Mouse (Mus musculus): ENCODE data around the gene Phtf2.

Phtf2 gene

DNA sequence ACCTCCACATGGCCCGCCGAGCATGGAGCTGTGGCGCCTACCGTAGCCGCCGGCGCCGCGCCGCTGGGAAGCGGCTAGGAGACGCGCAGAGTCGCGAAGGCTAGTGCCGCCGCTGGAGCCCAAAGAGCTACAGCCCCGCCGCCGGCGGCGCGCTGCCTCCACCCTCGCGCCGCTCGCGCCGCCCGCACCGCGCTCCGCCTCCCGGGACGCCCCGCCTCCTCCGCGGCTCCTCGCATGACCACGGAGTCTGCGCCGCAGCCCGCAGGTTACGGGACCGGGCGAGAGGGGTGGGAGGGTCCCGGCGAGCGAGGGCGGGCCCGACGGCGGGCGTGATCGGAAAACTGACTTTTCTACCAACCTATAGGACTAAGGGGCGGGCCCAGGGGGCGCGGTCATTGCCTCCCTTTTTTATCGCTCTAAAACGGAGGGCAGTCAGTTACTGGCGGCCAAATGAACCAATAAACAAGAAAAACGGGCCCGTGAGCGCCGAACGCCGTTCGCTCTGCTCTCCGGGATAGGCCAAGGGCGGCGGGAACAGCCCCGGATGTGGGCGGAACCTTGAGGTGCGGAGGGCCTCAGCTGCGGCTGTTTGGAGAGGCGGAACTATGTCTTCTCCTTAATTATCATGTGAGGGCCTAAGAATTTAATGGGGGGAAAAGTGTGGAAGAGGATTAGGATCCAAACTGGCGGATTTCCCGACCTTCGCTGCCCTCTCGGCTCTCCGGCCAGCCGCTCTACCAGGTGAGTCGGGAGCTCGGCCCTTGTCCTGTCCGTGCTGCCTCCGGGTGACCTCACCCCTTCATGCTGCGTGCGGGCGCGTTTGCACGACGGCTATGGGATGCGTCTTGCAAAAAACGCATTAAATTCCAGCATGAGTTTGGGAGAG is at the start of gene Phtf2, which contains the start of gene Tmem60:
Gene Phtf2, minus strand, starts transcription at position 210 of the 886 bp plus-strand sequence.
Gene Tmem60, plus strand, starts transcription at position 277 of the 886 bp plus-strand sequence.
- peak; percentile 96 to 99 for DNase-seq (ENCODE audit: low spot score in 2 of 2)

DNA sequence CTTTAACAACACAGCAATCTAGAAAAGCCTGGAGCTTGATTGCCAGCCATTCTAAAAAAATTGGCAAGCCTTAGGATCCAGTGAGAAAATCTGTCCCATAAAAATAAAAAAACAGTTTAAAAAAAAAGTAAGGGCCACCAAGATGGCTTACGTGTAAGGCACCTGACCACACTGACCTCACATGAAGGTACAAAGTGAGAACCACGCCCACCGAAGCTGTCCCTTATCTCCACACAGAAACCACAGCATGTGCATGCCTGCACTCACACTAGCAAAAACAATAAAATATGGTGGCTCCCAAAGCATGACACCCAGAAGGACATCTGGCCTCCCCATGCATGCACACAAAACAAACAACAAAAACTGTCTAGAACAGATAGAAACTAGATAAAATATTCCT is 49.4 kb upstream of the Phtf2 start:
- DNase-seq (ENCODE audit: low spot score in 2 of 2) = no peak

DNA sequence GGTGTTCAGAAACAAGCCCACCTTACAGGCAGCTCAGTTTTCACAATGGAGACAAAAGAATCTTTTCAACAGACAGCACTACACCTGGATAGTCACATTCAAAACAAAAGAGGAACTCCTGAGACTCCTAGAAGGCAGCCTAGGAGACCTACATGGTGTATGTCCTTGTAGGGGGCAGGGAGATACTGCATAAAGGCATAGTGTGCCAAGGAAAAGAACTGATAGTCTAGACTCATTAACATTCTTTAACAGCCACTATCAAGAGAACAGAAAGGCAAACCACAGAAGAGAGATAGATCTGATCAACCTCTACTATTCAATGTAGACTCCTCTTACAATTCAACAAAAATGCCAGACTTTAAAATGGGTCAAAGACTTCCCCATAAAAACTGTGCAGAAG is 48.5 kb upstream of the Phtf2 start:
- DNase-seq (ENCODE audit: low spot score in 2 of 2) = no peak

DNA sequence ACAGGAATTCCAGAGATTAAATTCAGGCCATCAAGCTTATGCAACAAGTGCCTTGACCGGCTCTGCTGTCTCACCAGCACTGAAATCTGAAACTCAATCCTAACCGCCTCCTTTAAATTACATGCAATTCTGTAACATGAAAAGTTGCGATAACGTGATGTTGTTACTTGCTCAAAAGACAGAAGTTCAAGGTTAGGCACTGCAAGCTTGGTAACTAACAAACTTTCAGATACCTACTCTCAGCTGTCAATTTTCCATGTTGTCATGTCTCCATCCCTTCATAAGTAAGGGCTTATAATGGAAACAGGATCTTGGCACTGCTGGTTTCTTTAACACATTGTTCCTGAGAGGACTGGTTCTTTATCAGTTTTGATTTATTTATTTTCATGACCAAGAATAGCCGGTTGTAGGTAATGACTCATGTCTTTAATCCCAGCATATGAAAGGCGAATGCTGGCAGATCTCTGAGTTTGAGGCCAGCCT is 47.8 kb upstream of the Phtf2 start:
- peak in 1 of 2 experiments; percentile 27 for DNase-seq (ENCODE audit: low spot score in 2 of 2)

DNA sequence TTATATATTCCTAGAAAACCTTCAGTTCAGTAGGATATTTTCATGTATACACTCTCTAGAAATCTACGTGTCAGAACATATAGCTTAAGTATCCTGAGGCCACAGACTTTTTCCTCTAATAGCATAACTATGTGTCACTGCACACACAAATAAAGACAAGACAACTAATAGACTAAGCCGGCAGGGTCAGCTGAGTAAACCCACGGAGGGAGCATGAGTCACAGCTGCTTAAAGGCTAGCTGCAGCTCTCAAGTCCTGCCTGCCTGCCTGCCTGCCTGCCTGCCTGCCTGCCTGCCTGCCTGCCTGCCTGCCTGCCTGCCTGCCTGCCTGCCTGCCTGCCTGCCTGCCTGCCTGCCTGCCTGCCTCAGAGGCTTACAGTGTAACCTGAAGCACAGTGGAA is 43.5 kb upstream of the Phtf2 start:
- no peak for DNase-seq (ENCODE audit: low spot score in 2 of 2)

DNA sequence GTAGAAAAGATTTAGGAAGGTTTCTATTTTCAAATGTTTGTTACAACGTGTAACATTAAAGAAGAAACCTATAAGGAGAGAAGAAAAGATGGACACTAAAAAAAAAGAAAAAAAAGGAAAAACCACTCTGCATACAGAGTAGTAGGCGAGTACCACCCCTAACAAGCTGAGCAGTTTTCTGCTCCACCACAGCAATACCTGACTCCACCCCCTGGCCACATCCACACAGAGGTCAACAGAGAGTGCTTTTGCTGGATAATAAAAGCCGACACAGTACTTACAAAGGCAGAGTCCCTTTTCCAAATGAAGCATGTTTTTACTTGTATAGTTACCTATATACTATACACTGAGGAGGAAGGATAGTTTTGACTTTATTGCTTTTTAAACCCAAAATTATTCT is 42.7 kb upstream of the Phtf2 start:
- no peak for DNase-seq (ENCODE audit: low spot score in 2 of 2)

DNA sequence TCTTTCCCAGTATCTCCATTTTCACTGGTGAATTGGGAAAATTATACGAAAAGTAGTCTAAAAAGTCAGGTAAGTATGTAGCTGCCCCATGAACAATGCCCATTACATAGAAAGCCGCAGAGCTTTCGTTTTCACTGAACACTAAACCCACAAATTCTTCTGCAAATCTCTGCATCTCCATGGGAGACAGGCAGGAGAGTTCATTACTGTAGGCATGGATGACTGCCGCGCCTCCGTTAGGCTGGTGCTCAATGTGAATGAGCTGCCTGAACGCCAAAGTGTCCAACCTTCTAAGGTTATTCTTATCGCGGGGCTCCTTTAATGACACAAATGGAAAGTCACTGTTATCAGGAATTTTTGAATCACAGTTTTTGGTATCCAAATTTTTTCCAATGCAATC is 37.6 kb upstream of the Phtf2 start:
- no peak for DNase-seq (ENCODE audit: low spot score in 2 of 2)

DNA sequence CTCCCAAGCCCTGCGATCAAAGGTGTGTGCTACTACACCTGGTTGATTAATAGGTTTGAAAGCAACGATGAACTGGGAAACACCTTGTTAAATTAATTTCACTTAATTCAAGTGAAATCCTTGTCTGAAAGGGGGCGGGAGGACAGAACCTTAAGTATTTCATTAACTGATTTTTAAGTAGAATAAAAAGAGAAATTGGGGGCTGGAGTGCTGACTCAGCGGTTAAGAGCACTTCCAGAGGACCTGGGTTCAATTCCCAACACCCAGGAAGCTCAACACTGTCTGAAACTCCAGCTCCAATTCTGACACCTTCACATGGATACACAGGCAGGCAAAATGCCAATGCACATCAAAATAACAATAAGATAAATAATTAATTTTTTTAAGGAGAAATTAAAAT is 37.0 kb upstream of the Phtf2 start:
- no peak for DNase-seq (ENCODE audit: low spot score in 2 of 2)

DNA sequence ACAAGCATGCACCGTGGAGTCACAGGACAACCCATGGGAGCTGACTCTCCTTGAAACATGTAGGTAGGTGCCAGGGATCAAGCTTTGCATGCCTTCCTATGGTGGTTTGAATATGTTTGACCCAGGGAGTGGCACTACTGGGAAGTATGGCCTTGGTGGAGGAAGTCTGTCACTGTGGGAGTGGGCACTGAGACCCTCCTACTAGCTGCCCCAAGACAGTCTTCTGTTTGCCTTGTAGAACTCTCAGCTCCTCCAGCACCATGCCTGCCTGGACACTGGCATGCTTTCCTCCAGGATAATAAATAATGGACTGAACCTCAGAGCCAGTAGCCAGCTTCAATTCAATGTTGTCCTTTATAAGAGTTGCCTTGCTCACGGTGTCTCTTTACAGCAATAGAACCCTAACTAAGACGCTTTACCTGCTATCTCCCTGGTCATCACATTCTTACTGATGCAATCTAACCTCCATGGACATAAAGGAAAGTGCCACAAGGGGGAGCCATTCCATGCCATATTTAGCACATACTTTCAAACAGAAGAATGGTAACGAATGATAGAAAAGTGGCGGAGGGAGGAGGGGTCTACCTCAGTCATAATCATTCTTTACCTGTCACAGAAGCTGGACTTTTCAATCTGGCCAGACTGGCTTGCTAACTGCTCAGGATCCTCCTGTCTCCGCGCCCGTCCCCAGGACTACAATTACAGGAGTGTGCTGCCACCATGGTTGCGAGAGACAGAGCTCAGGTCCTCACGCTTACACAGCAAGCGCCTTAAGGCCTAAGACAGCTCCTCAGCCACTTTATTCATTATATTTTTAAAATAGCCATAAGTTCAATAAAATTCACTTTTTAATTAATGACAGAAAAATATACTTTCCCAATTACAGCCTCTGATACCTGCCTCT is 31.7 kb upstream of the Phtf2 start:
- peak; percentile 31 to 34 for DNase-seq (ENCODE audit: low spot score in 2 of 2)

DNA sequence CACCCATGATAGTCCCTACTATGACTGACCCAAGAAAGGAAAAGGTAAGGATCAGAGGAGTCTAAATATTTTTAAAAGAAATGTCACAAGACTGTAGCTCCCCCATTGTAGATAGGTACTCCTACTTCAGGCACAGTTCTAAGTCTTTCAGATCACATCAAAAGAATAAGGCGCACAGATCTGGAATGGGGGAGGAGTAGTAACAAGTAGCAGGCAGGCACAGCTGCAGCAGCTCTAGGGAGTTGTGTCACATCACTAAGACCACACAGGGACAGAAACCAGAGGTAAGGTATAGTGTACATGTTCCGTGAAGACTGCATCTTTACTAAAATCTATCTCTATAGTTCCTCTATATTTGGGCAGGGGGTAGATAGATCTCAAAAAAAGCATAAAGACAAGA is 29.8 kb upstream of the Phtf2 start:
- DNase-seq (ENCODE audit: low spot score in 2 of 2) = no peak

DNA sequence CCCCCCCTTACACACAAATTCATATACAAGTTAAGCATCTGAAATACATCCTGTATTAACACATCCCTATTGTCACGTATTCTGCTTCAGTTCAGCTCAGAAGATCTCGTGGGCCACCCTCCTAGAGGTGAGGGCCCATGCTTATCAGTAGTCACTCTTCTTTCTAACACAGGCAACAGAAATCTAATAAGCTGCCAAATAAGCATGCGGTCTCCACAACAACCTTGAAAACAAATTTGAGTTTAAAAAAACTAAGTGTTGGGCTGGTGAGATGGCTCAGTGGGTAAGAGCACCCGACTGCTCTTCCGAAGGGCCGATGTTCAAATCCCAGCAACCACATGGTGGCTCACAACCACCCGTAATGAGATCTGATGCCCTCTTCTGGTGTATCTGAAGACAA is 24.3 kb upstream of the Phtf2 start:
- no peak for DNase-seq (ENCODE audit: low spot score in 2 of 2)

DNA sequence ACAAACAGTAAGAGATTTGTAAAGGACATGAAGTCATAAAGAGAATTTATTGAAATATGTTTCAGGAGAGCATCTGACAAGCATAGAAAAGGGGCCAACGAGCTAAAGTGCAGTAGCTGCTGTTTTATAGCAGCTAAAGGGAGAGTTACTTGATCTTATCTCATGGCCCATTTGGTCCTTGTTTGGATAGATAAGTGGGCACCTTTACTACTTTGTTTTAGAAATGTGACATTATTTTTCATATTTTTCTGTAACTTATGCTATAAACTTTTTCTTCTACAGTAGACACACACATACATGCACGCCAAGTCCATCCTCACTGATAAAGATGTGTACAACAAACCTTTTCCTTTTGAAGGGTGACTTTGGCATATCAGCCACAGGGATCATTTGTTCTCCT is 23.5 kb upstream of the Phtf2 start:
- no peak for DNase-seq (ENCODE audit: low spot score in 2 of 2)

DNA sequence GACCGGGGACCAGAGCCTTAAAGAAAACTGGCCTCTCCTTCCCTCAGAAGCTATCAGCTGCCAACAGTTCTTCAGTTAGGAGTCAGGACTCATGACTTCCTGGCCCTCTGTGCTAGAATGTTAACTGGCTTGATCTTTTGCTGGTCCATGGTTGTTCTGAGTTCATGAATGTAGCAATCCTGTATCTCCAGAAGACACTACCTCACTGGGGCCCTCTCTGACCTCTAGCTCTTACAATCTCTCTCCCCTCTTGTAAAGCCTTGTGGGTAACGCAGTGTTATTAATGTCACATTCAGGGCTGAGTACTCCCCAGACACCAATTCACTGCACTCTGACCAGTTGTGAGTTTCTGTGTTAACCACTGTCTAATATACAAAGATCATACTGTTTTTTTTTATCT is 22.7 kb upstream of the Phtf2 start:
- DNase-seq (ENCODE audit: low spot score in 2 of 2) = no peak

DNA sequence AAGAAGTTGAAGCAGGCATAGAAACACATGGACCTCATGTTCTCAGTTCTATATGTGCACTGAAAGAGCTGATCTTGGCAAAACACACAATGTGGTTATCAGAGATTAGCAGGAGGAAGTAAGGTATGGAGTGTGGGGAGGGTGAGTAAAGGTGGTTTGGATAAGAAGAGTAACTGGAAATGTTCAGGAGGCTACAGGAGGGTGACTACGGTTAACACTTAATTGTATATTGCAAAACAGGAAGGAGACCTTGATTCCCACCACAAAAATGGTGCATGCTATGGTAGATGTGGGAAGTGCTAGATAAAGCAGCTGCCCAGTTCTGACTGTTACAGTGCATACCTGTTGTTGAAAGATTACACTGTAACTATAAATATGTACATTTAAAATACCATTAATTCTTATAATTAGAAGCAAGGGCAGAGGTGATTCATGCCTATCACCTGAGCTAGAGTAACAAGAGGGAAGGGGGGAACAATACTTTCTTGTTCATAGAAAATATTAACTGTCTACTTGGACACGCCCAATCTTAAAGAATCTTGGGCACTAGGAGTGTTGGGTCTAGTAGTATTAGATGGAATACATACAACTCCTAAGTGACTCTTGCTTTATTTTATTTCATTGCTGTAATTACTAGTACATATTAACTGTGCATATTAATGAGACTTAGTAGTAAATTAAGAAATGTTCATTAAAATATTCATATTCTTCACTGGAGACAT is 15.7 kb upstream of the Phtf2 start:
- no peak for DNase-seq (ENCODE audit: low spot score in 2 of 2)

DNA sequence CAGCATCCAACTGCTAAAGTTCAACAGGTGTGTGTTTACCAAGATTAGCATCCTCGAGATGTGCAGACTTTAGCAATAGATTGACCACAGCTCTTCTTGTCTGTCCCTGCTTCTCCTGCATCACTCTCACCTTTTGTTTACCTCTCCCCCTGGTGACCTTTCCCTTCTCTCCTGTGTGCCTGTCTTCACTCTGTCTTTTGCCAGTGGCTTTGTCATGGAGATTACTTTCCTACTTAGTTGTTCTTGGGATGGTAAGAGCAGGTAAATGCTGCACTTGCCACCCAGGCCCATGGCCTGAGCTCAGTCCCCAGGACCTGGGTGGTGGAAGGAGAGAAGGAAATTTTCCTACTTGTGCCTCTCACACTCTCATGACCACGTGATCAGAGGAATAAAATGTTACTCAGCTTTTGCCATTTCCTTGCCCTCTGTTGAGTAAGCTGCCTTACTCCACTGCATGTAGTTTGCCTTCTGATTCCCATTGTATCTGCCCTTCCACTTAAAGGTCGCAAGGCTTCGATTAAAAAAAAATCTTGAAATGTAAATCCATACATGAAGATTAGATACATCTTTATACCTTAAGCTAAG is 2.2 kb upstream of the Phtf2 start:
- DNase-seq (ENCODE audit: low spot score in 2 of 2) = no peak

DNA sequence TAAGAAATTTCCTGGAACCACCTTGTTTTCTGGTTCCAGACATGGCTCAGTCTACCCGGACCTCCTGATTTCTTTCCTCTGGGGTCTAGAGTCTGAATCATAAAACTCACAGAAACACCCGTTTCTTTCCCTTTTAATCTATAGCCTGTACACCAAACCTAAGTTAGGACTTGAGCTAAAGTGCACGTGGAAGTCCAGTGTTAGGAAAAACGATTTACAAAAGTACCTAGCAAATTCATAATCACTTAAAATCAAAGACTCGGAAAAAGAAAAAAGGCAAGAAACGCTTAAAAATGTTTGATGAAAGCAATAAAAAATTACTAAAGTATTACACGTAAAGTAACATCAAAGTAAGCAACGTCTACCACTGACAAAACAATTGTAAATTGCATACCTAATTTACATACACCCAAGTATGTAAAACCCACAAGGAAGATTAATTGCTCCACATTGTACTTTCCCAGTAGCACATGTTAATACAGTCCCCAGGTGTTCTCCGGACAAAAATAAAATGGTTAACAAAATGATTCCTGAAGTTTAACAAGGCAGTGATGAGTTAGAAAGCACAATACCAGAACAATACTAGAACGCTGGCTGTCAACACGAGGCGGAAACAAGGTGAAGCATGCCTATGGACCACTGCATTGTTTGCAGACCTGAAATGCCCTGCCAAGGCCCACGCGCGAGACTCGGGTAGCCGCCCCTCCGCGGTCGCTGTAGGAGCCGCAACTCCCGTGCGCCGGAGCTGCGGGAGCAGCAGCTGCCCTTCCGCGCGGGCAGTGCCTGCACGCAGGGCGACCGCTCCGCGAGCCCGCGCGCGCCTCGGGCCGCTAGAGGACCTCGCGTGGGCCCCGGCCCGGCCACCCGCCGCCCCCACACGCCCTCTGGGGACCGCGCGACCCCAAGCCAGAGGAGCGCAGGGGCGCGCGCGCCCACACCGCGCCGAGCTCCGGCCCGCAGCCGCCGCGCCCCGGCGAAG is 838 bp downstream of the Phtf2 start:
- DNase-seq (ENCODE audit: low spot score in 2 of 2) = peak; percentile 28 to 56

DNA sequence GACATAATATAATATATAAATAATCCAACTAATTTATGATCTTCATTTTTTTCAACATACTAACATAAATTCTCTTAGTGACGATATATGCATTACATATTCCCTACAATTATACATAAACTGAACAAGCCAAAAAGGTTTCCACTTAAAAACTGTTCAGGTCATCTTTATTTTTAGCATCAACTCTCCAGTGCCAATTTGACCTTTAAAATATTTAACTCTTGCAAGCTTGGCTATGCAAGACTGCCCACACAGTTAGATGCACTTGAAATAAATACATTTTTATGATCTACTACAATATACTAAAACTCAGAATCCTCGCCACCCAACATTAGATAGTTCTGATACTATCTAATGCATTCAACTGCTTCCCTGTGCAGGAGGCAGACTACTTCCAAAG is 1.5 kb downstream of the Phtf2 start:
- DNase-seq (ENCODE audit: low spot score in 2 of 2) = no peak

DNA sequence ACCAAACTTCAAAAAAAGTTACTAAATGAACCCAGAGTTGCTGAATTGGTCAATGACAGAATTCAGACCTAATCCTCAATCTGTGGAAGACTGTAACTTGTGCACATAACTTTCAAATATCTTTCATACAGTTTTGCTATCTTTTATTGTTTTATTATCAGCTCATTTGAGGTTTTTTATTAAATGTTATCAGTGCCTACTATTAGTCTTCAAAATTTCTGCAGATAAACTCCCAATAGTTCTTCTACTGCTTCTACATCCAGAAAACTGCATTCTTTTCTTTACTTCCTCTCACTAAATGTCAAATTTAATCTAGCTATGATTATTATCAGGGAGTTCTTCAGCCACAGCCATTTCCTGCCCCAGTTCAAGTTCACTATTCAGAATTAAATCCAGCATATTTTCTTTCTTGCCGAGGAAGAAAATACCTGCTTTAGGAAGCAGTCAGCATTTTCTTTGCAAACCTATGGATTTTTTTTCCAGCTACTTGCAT is 4.9 kb downstream of the Phtf2 start:
- DNase-seq (ENCODE audit: low spot score in 2 of 2) = no peak

DNA sequence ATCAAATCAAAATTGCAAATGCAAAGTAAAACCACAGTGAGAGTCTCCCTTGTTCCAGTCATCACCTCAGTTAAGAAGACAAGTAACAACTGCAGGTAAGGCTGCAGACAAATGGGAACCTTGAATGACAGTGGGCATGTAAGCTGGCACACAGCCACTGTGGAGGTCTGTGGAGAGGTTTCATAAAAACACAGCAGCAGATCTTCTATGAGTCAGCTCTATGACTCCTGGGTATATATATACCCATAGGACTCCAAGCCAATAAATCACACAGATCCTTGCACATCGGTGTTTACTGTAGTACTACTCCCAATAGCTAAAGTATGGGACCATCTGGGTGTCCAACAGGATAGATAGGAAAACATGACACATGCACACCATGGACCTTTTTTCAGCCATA is 8.8 kb downstream of the Phtf2 start:
- DNase-seq (ENCODE audit: low spot score in 2 of 2) = no peak

DNA sequence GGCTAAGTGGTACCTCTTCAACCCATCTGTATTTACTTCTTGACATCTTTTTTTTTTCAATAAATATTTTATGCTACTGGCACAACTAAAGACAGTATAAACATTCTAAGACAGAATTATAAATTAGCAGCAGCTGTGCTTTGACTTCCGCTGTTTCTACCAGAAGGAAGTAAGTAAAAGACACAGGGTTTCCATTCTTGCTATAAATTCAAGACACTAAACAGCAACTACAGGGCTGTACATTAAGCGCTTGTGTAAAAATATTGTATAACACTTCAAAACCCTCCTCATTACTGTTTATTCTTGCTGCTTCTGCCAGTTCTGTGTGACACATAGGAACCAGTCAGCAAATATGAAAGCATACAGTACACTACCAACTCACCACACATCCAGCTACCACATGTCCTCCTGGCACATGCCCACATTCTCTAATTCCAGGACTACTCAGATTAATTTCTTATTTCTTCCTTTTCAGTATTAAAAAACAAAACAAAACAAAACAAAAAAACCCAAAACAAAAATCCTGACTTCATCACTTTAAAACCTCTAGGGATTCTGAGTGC is 16.6 kb downstream of the Phtf2 start:
- no peak for DNase-seq (ENCODE audit: low spot score in 2 of 2)

All from urinary bladder, adult 18-20 months (tissue).